Mouse (Mus musculus) gastrocnemius, postnatal 10 days (tissue): ENCODE results near the gene Klhl2. TPM values are rescaled to one million over a fixed set of nuclear protein-coding genes. Genes with fewer than 3 reads are reported as not detected.

ENCODE experiments used
- DNase-seq: peaks from one replicate; pipeline ENCODE4 v3.0.0; 2021; ENCODE audit warnings: mixed read lengths
- total RNA-seq, 2 experiments: library from RNA; stranded (reverse); gene quantifications; 2 replicates each; pipeline ENCODE4 v1.2.3; 2021

The Klhl2 gene
- total RNA-seq, 2 experiments from 2014 or later: 7.1 to 7.3 TPM

DNA sequence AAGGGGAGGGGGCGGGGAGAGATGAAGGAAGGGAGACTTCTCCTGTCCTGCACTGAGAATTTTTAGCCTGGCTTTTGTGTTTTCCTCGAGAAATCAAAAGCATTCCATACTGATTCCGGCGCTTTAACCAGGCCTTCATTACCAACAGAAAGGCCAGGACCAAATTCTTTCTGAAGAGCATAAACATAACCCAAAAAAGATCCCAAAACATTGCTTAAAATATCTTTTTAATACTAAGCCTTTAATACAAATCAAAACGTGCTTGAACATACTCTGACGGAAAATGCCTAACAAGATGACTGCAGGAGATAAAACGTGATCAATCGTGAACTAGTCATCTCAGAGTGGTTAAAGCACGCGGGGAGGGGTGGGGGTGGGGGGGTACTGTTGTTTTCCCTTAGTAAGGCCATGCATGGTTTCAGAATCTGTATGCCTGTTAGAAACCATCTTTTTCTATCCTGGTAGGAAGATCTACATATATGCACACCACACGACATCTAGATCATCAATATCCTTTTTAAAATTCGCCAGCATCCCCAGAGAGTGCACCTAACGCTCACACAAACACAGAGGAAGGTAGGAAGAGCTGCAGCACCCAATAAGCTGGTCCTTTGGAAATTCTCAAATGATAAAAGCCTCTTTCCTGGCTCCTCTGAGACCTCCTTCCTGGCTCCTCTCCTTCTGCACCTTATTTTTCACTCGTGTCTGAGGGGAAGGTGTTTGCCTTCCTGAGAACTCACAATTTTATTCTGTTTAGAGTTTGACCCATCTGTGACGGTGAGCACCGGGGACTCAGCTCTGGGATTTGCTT, 158.0 kb downstream of the Klhl2 start:
- DNase-seq: no peak

GRCm38 (mm10) chr8:64690845-64691244, 159.0 kb downstream of the Klhl2 start:
- DNase-seq: no peak

DNA sequence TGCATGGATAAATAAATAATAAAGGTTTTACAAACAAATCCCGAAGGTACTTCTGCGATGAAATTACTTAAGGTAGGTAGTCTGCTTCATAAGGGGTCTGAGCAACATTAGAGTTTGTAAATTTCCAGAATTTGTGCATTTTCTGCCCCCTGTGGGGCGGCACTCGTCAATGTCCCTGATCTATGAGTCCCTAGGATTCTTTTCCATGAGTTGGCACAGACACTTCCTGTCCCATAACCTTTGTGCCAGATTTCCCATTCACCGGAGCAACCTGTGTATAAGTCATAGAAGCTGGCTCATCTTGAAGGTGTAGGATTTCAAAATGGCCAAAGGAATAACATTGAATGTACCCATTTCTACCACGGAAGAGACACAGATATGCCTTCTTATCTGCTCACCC, 159.5 kb downstream of the Klhl2 start:
- no peak for DNase-seq

Other genes starting within 250 kb of the Klhl2 start
- gene Cpe, start 157.0 kb downstream of the Klhl2 start, total RNA-seq: 100 to 1,000 TPM; 117 to 150 TPM
- gene Msmo1, start 116.2 kb downstream of the Klhl2 start, total RNA-seq: 1 to 10 TPM; 8.9 to 9.6 TPM
- 10 to 100 TPM; 11.9 to 13.4 TPM for gene Tmem192, start 97.2 kb upstream of the Klhl2 start, total RNA-seq
- not detected for gene Trim75, start 137.8 kb upstream of the Klhl2 start, total RNA-seq
- gene Trim61, start 168.5 kb upstream of the Klhl2 start, total RNA-seq: not detected
- not detected for gene Trim60, start 168.6 kb upstream of the Klhl2 start, total RNA-seq
- not detected for gene Apela, start 187.3 kb upstream of the Klhl2 start, total RNA-seq
- not detected for gene Gm10663, start 225.0 kb upstream of the Klhl2 start, total RNA-seq